Mouse (Mus musculus): Measurements from ENCODE around the gene Abat. TPM values are rescaled to one million over a fixed set of nuclear protein-coding genes. Genes with fewer than 3 reads are reported as not detected.

Abat gene
- polyA plus RNA-seq, 1 experiment = 0.04 TPM

DNA sequence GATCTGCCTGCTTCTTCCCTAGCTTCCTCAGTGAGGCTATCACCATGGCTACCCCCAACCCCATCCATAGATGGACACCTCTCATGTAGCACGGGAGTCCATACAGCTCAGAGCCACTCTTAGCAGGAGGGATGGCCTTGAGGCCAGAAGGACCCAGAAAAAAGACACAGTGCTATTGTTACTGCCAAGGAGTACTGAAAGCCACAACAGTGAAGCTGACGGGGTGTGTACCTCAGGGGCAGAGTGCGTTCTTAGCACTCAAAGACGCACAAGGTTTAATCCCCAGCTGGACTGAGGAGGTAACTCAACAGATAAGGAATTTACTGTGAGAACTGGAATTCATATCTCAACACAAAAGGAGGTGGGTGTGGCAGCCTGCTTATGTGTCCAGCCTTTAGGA lies 59.8 kb downstream of the Abat start:
- Histone ChIP-seq H3K4me3 (no peak overlapping the region), H3K4me2 (ENCODE audit: low read depth) (no peak overlapping the region), H3K79me2 (ENCODE audit: control insufficient read depth, insufficient read depth) (no peaks in the 10 kb centered on the region), H3K36me3 (ENCODE audit: control insufficient read depth, insufficient read depth) (no peaks in the 10 kb centered on the region), H3ac (ENCODE audit: control insufficient read depth, insufficient read length) (no peak overlapping the region), H3K27me3 (ENCODE audit: control insufficient read depth, insufficient read depth, insufficient read length) (no peaks in the 10 kb centered on the region)
- no peak for TF ChIP-seq MYOD1 (IDR thresholded peaks at IDR 0.05; ENCODE audit: control insufficient read depth in 1 of 3, insufficient read length in 2 of 3, low read depth in 2 of 3)

- Histone ChIP-seq H3K79me2 (ENCODE audit: control insufficient read depth, insufficient read depth) (no peaks in the 10 kb centered on the region), H3K4me3 (no peak overlapping the region), H3K36me3 (ENCODE audit: control insufficient read depth, insufficient read depth) (no peaks in the 10 kb centered on the region), H3ac (ENCODE audit: control insufficient read depth, insufficient read length) (no peak overlapping the region), H3K4me2 (ENCODE audit: low read depth) (no peak overlapping the region), H3K27me3 (ENCODE audit: control insufficient read depth, insufficient read depth, insufficient read length) (peaks cover 5% of the 10 kb centered on the region)
- TF ChIP-seq USF1 (IDR thresholded peaks at IDR 0.05; ENCODE audit: low read depth) (no peak), REST (IDR thresholded peaks at IDR 0.05; ENCODE audit: insufficient read depth, insufficient read length) (no peak), CEBPB (IDR thresholded peaks at IDR 0.05; ENCODE audit: insufficient read depth, poor library complexity, severe bottlenecking) (no peak), E2F4 (IDR thresholded peaks at IDR 0.05; ENCODE audit: insufficient read depth) (no peak), MYOD1 (IDR thresholded peaks at IDR 0.05; ENCODE audit: control insufficient read depth in 1 of 3, insufficient read length in 2 of 3, low read depth in 2 of 3) (no peak), POLR2A (IDR thresholded peaks at IDR 0.05; ENCODE audit: insufficient read length, low read depth) (no peak), SRF (IDR thresholded peaks at IDR 0.05; ENCODE audit: control insufficient read depth, insufficient read length, low read depth) (no peak), MAX (IDR thresholded peaks at IDR 0.05; ENCODE audit: low read depth) (no peak), MYOG (IDR thresholded peaks at IDR 0.05; ENCODE audit: control insufficient read depth in 1 of 3, insufficient read depth in 1 of 3, insufficient read length in 2 of 3, low read depth in 2 of 3) (no peak), TCF12 (IDR thresholded peaks at IDR 0.05; ENCODE audit: insufficient read depth, poor library complexity, severe bottlenecking) (no peak), TCF3 (IDR thresholded peaks at IDR 0.05; ENCODE audit: insufficient read length, low read depth) (no peak), POLR2AphosphoS2 (IDR thresholded peaks at IDR 0.05; ENCODE audit: insufficient read length, low read depth) (no peak)
These were observed 60.5 kb downstream of the Abat start for GRCm38 (mm10) chr16:8573751-8574150.

DNA sequence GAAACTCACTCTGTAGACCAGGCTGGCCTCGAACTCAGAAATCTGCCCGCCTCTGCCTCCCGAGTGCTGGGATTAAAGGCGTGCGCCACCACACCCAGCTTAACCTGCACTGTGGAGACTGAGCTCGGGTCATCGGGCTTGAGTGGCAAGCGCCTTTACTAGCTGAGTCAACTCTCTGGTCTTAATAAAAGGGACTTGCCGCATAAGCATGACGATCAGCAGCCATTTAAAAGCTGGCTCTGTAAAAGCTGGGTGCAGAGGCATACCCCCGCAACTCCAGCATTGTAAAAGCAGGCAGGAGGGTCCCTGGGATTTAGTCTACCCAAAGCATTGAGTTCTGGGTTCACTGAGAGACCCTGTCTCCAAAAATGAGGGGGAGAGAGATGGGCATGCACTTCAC lies 61.1 kb downstream of the Abat start:
- TF ChIP-seq MYOG (IDR thresholded peaks at IDR 0.05; ENCODE audit: control insufficient read depth in 1 of 3, insufficient read depth in 1 of 3, insufficient read length in 2 of 3, low read depth in 2 of 3) (no peak), TCF12 (IDR thresholded peaks at IDR 0.05; ENCODE audit: insufficient read depth, poor library complexity, severe bottlenecking) (no peak), E2F4 (IDR thresholded peaks at IDR 0.05; ENCODE audit: insufficient read depth) (no peak)
- peaks cover 5% of the 10 kb centered on the region for H3K27me3 ChIP-seq (ENCODE audit: control insufficient read depth, insufficient read depth, insufficient read length)
- no peak overlapping the region for H3K4me3 ChIP-seq
- no peaks in the 10 kb centered on the region for H3K79me2 ChIP-seq (ENCODE audit: control insufficient read depth, insufficient read depth)
- no peak overlapping the region for H3ac ChIP-seq (ENCODE audit: control insufficient read depth, insufficient read length)
- H3K4me2 ChIP-seq (ENCODE audit: low read depth) = no peak overlapping the region
- no peaks in the 10 kb centered on the region for H3K36me3 ChIP-seq (ENCODE audit: control insufficient read depth, insufficient read depth)

DNA sequence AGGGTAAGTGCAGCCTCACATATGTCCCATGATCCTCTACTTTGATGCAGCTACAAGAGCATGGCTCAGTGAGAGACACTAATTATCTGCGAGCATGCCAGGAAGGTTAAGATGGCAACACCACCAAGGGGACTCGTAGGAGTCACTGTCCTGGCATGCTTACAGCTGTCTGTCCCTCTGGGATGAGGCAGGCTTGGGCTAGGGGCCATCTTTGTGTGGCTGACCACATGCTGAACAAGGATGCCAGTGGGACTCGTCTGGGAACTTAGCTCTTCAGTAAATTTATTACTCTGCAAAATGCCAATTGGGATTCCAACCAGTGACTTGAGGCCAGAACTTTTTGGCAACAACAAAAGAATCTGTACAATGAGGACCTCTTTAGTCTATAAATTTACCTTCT lies 62.9 kb downstream of the Abat start:
- Histone ChIP-seq H3K4me2 (ENCODE audit: low read depth) (no peak overlapping the region), H3K27me3 (ENCODE audit: control insufficient read depth, insufficient read depth, insufficient read length) (peaks cover 5% of the 10 kb centered on the region), H3ac (ENCODE audit: control insufficient read depth, insufficient read length) (no peak overlapping the region), H3K79me2 (ENCODE audit: control insufficient read depth, insufficient read depth) (no peaks in the 10 kb centered on the region), H3K36me3 (ENCODE audit: control insufficient read depth, insufficient read depth) (no peaks in the 10 kb centered on the region), H3K4me3 (no peak overlapping the region)
- no peak for TF ChIP-seq MYOG (IDR thresholded peaks at IDR 0.05; ENCODE audit: control insufficient read depth in 1 of 3, insufficient read depth in 1 of 3, insufficient read length in 2 of 3, low read depth in 2 of 3)
- TF ChIP-seq CEBPB (IDR thresholded peaks at IDR 0.05; ENCODE audit: insufficient read depth, poor library complexity, severe bottlenecking) = no peak
- no peak for TF ChIP-seq MYOD1 (IDR thresholded peaks at IDR 0.05; ENCODE audit: control insufficient read depth in 1 of 3, insufficient read length in 2 of 3, low read depth in 2 of 3)
- no peak for TF ChIP-seq TCF3 (IDR thresholded peaks at IDR 0.05; ENCODE audit: insufficient read length, low read depth)
- no peak for TF ChIP-seq USF1 (IDR thresholded peaks at IDR 0.05; ENCODE audit: low read depth)
- no peak for TF ChIP-seq MAX (IDR thresholded peaks at IDR 0.05; ENCODE audit: low read depth)
- TF ChIP-seq SRF (IDR thresholded peaks at IDR 0.05; ENCODE audit: control insufficient read depth, insufficient read length, low read depth) = no peak
- no peak for TF ChIP-seq POLR2AphosphoS2 (IDR thresholded peaks at IDR 0.05; ENCODE audit: insufficient read length, low read depth)
- TF ChIP-seq REST (IDR thresholded peaks at IDR 0.05; ENCODE audit: insufficient read depth, insufficient read length) = no peak
- no peak for TF ChIP-seq E2F4 (IDR thresholded peaks at IDR 0.05; ENCODE audit: insufficient read depth)
- no peak for TF ChIP-seq TCF12 (IDR thresholded peaks at IDR 0.05; ENCODE audit: insufficient read depth, poor library complexity, severe bottlenecking)
- TF ChIP-seq POLR2A (IDR thresholded peaks at IDR 0.05; ENCODE audit: insufficient read length, low read depth) = no peak

GRCm38 (mm10) chr16:8576901-8577300 lies 63.7 kb downstream of the Abat start:
- TF ChIP-seq POLR2A (IDR thresholded peaks at IDR 0.05; ENCODE audit: insufficient read length, low read depth) = no peak
- no peak for TF ChIP-seq TCF12 (IDR thresholded peaks at IDR 0.05; ENCODE audit: insufficient read depth, poor library complexity, severe bottlenecking)
- no peak for TF ChIP-seq CEBPB (IDR thresholded peaks at IDR 0.05; ENCODE audit: insufficient read depth, poor library complexity, severe bottlenecking)
- TF ChIP-seq TCF3 (IDR thresholded peaks at IDR 0.05; ENCODE audit: insufficient read length, low read depth) = no peak
- TF ChIP-seq MYOG (IDR thresholded peaks at IDR 0.05; ENCODE audit: control insufficient read depth in 1 of 3, insufficient read depth in 1 of 3, insufficient read length in 2 of 3, low read depth in 2 of 3) = no peak
- no peak for TF ChIP-seq USF1 (IDR thresholded peaks at IDR 0.05; ENCODE audit: low read depth)
- TF ChIP-seq REST (IDR thresholded peaks at IDR 0.05; ENCODE audit: insufficient read depth, insufficient read length) = no peak
- no peak for TF ChIP-seq SRF (IDR thresholded peaks at IDR 0.05; ENCODE audit: control insufficient read depth, insufficient read length, low read depth)
- TF ChIP-seq MAX (IDR thresholded peaks at IDR 0.05; ENCODE audit: low read depth) = no peak
- no peak for TF ChIP-seq POLR2AphosphoS2 (IDR thresholded peaks at IDR 0.05; ENCODE audit: insufficient read length, low read depth)
- TF ChIP-seq MYOD1 (IDR thresholded peaks at IDR 0.05; ENCODE audit: control insufficient read depth in 1 of 3, insufficient read length in 2 of 3, low read depth in 2 of 3) = no peak
- TF ChIP-seq E2F4 (IDR thresholded peaks at IDR 0.05; ENCODE audit: insufficient read depth) = no peak
- H3K4me2 ChIP-seq (ENCODE audit: low read depth) = no peak overlapping the region
- H3K4me3 ChIP-seq = no peak overlapping the region
- no peak overlapping the region for H3ac ChIP-seq (ENCODE audit: control insufficient read depth, insufficient read length)
- H3K27me3 ChIP-seq (ENCODE audit: control insufficient read depth, insufficient read depth, insufficient read length) = peaks cover 5% of the 10 kb centered on the region
- no peaks in the 10 kb centered on the region for H3K79me2 ChIP-seq (ENCODE audit: control insufficient read depth, insufficient read depth)
- H3K36me3 ChIP-seq (ENCODE audit: control insufficient read depth, insufficient read depth) = no peaks in the 10 kb centered on the region

Measured in myocyte (in vitro differentiated cells).